Mouse (Mus musculus) neural tube, embryonic 11.5 days (tissue): Measurements from ENCODE around the gene Nrsn2. TPM values are rescaled to one million over a fixed set of nuclear protein-coding genes. Genes with fewer than 3 reads are reported as not detected.

ENCODE experiments used
- ATAC-seq: fragments of 200-750 bp; cut with Nextera tagmentation; 2 replicates; pipeline ENCODE4 v1.8.0; 2017; ENCODE audit warnings: moderate number of reproducible peaks, mild to moderate bottlenecking, moderate TSS enrichment, moderate library complexity; ENCODE audit not compliant: insufficient read depth, low FRiP score, low TSS enrichment
- DNase-seq: peaks from one replicate; pipeline ENCODE4 v3.0.0-alpha.2; 2015; ENCODE audit warnings: low spot score
- H3K27ac ChIP-seq: fragments of 300-500 bp; sonication (generic); 2 replicates; pipeline ENCODE4 v1.5.1; 2014; ENCODE audit warnings: low read depth, mild to moderate bottlenecking, low read length
- H3K27me3 ChIP-seq: fragments of 300-500 bp; sonication (generic); 2 replicates; pipeline ENCODE4 v1.6.1; 2014; ENCODE audit warnings: mild to moderate bottlenecking, low read length, mixed read lengths; ENCODE audit not compliant: control insufficient read depth, insufficient read depth
- H3K36me3 ChIP-seq: fragments of 300-500 bp; sonication (generic); 2 replicates; pipeline ENCODE4 v1.6.1; 2014; ENCODE audit warnings: mild to moderate bottlenecking, low read length, moderate library complexity, mixed read lengths; ENCODE audit not compliant: control insufficient read depth, insufficient read depth
- H3K4me1 ChIP-seq: fragments of 300-500 bp; sonication (generic); 2 replicates; pipeline ENCODE4 v1.6.1; 2014; ENCODE audit warnings: low read length, mixed read lengths; ENCODE audit not compliant: control insufficient read depth, insufficient read depth
- H3K4me2 ChIP-seq: fragments of 300-500 bp; sonication (generic); 2 replicates; pipeline ENCODE4 v1.6.1; 2014; ENCODE audit warnings: low read depth, mild to moderate bottlenecking, moderate library complexity
- H3K4me3 ChIP-seq: fragments of 300-500 bp; sonication (generic); 2 replicates; pipeline ENCODE4 v1.5.1; 2014; ENCODE audit warnings: low read depth, low read length
- H3K9ac ChIP-seq: fragments of 300-500 bp; sonication (generic); 2 replicates; pipeline ENCODE4 v1.6.1; 2014; ENCODE audit warnings: mild to moderate bottlenecking, low read length
- H3K9me3 ChIP-seq: fragments of 300-500 bp; sonication (generic); 2 replicates; pipeline ENCODE4 v1.6.1; 2016; ENCODE audit warnings: low read length; ENCODE audit not compliant: control insufficient read depth
- WGBS: fragments of 180-500 bp; shearing (Covaris S2); extraction: QIAGEN DNeasy Blood & Tissue Kit; methylation state at CpG from one replicate; pipeline ENCODE4 v1.1.7; 2014; 5-methylcytosine and 5-hydroxymethylcytosine counted together
- polyA plus RNA-seq: library from polyadenylated mRNA; unstranded; fragments of >200 nt; fragmentation: Nextera tagmentation; extraction: Ambion mirVana; gene quantifications from 2 replicates; pipeline ENCODE4 v1.2.1, GENCODE M21; 2014

Nrsn2 gene
- polyA plus RNA-seq, 1 experiment from 2014 or later = 7.6 TPM

DNA sequence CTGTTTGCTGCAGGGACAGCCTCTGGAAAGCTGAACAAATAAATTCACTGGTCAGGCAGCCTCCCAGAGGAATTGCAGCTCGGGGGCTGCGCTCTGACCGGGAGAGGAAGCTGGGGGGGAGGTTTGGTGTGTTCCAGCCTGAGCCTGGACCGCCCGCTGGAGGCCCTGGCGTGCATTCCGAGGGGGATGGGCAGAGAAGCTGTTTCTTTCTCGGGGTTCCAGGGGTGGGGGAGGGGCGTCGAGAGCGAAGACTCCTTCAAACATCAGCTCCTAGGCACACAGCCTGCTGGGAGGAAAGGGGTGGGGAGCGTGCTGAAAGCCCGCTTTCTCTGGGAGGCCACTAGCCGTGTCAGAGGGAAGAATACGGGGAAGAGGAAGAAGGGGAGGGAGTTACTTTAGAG, 34.5 kb upstream of the Nrsn2 start:
- DNase-seq (peak; percentile 93), ATAC-seq (peak; percentile 35)
- H3K27me3 ChIP-seq = no peaks in the 10 kb centered on the region
- WGBS = 1% methylated on average over 15 of the region's 15 CpGs
- peaks cover 25% of the 10 kb centered on the region for H3K4me1 ChIP-seq
- peak overlapping the region; percentile 49 for H3K9ac ChIP-seq
- H3K9me3 ChIP-seq = no peaks in the 10 kb centered on the region
- peak overlapping the region; percentile 92 for H3K4me2 ChIP-seq
- H3K4me3 ChIP-seq = peak overlapping the region; percentile 81; the same call in 1 of the 2 replicates
- H3K36me3 ChIP-seq = no peaks in the 10 kb centered on the region
- H3K27ac ChIP-seq = peak overlapping the region; percentile 91

DNA sequence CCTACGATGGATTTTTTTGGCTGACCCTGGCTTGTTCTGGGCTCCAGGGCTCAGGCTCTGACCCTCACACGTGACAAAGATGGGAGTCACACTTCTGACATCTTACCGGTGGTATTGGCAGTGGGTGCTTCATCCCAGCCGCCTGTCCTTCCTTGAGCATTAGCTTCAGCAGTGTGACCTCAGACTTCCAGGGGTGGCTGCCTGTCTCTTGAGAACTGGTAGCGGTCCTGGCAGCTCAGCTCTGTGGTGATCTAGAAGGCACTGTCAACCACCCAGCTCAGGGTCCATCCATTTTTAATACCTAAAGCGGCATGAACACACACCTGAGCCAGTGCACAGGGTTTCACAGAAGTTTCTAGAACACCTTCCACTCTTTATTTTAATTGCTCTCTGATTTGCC, 33.3 kb upstream of the Nrsn2 start:
- Histone ChIP-seq H3K27me3 (no peaks in the 10 kb centered on the region), H3K36me3 (no peaks in the 10 kb centered on the region), H3K9me3 (no peaks in the 10 kb centered on the region), H3K4me3 (no peak overlapping the region), H3K9ac (no peak overlapping the region), H3K4me2 (no peak overlapping the region), H3K27ac (0 out of 2 replicates have a peak overlapping the region, but pooled peaks have one; percentile 91), H3K4me1 (peaks cover 21% of the 10 kb centered on the region)
- 84% methylated on average over 6 of the region's 6 CpGs for WGBS
- ATAC-seq = no peak
- DNase-seq = no peak

DNA sequence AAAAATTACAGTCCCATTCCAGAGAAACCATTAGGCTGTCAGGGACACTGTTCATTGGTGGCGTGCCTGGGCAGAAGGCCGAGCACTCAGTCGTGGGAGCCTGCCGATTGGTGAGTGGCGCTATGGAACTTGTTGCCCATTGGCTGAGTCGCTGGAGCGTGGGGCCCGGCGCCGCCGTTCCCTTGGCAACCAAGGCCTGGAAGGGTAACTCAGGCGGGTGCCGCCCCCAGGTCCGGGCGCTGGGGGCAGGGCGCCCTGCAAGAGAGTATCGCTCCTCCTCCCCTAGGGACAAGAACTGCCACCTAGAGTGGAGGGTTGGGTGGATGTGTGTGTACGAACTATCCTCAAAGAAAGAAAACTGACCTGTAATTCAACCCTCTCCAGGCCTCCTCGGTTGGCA, 29.7 kb upstream of the Nrsn2 start:
- H3K9ac ChIP-seq = no peak overlapping the region

GRCm38 (mm10) chr2:152399122-152399542, 22.7 kb upstream of the Nrsn2 start:
- peak overlapping the region; percentile 100 for H3K27ac ChIP-seq
- no peaks in the 10 kb centered on the region for H3K27me3 ChIP-seq
- no peak for DNase-seq
- ATAC-seq = 0 out of 2 replicates have a peak, but pooled peaks have one; percentile 0
- peaks cover 18% of the 10 kb centered on the region for H3K4me1 ChIP-seq
- H3K4me3 ChIP-seq = peak overlapping the region; percentile 92
- peak overlapping the region; percentile 93 for H3K4me2 ChIP-seq
- 2% methylated on average over 13 of the region's 13 CpGs for WGBS
- peak overlapping the region; percentile 97 for H3K9ac ChIP-seq
- no peaks in the 10 kb centered on the region for H3K36me3 ChIP-seq
- H3K9me3 ChIP-seq = no peaks in the 10 kb centered on the region

More for the DNA sequence above, 29.7 kb upstream of the Nrsn2 start:
- ATAC-seq = peak; percentile 95
- no peaks in the 10 kb centered on the region for H3K9me3 ChIP-seq
- H3K27me3 ChIP-seq = no peaks in the 10 kb centered on the region
- H3K4me3 ChIP-seq = peak overlapping the region; percentile 18; the same call in 1 of the 2 replicates
- peak overlapping the region; percentile 24 for H3K27ac ChIP-seq
- H3K4me1 ChIP-seq = peaks cover 14% of the 10 kb centered on the region
- peak overlapping the region; percentile 47 for H3K4me2 ChIP-seq
- H3K36me3 ChIP-seq = no peaks in the 10 kb centered on the region
- peak; percentile 95 for DNase-seq
- WGBS = under 1% methylated on average over 19 of the region's 19 CpGs

- under 1% methylated on average over 38 of the region's 38 CpGs for WGBS
- H3K4me1 ChIP-seq = peaks cover 22% of the 10 kb centered on the region
- H3K9ac ChIP-seq = peak overlapping the region; percentile 97
- H3K36me3 ChIP-seq = no peaks in the 10 kb centered on the region
- ATAC-seq = peak; percentile 61
- peak overlapping the region; percentile 100 for H3K27ac ChIP-seq
- H3K9me3 ChIP-seq = no peaks in the 10 kb centered on the region
- no peaks in the 10 kb centered on the region for H3K27me3 ChIP-seq
- peak overlapping the region; percentile 93 for H3K4me2 ChIP-seq
- peak; percentile 93 for DNase-seq
- peak overlapping the region; percentile 92 for H3K4me3 ChIP-seq
These were observed 22.3 kb upstream of the Nrsn2 start for GRCm38 (mm10) chr2:152398691-152399090.

- H3K27ac ChIP-seq = peak within 1 kb of the TSS; percentile 100
- no peaks in the 10 kb centered on the region for H3K27me3 ChIP-seq
- ATAC-seq (peak; percentile 65), DNase-seq (peak; percentile 98)
- H3K9ac ChIP-seq = peak within 1 kb of the TSS; percentile 97
- H3K36me3 ChIP-seq = no peaks in the 10 kb centered on the region
- H3K9me3 ChIP-seq = no peaks in the 10 kb centered on the region
- WGBS = 0% methylated on average over 49 of the region's 104 CpGs
- peak within 1 kb of the TSS; percentile 92 for H3K4me3 ChIP-seq
- H3K4me2 ChIP-seq = peak within 1 kb of the TSS; percentile 93
- peaks cover 22% of the 10 kb centered on the region for H3K4me1 ChIP-seq
These were observed 21.4 kb upstream of the Nrsn2 start, which contains the start of gene Sox12 for GRCm38 (mm10) chr2:152397680-152398435. Gene Sox12 (minus strand): TSS chr2:152398063.

- Histone ChIP-seq H3K4me1 (peaks cover 22% of the 10 kb centered on the region), H3K9me3 (no peaks in the 10 kb centered on the region), H3K27ac (peak overlapping the region; percentile 100), H3K4me3 (peak overlapping the region; percentile 92), H3K27me3 (no peaks in the 10 kb centered on the region), H3K9ac (peak overlapping the region; percentile 97), H3K4me2 (peak overlapping the region; percentile 93), H3K36me3 (no peaks in the 10 kb centered on the region)
- WGBS = under 1% methylated on average over 68 of the region's 77 CpGs
- ATAC-seq = peak; percentile 17
- DNase-seq = peak; percentile 85
These were observed 20.7 kb upstream of the Nrsn2 start for GRCm38 (mm10) chr2:152397004-152397589.

- Histone ChIP-seq H3K27ac (peak overlapping the region; percentile 100), H3K36me3 (no peaks in the 10 kb centered on the region), H3K9me3 (no peaks in the 10 kb centered on the region), H3K4me3 (peak overlapping the region; percentile 92), H3K9ac (peak overlapping the region; percentile 97), H3K4me1 (peaks cover 22% of the 10 kb centered on the region), H3K27me3 (no peaks in the 10 kb centered on the region), H3K4me2 (peak overlapping the region; percentile 93)
- DNase-seq (peak; percentile 97), ATAC-seq (peak; percentile 60)
- WGBS = under 1% methylated on average over 42 of the region's 46 CpGs
These were observed 19.9 kb upstream of the Nrsn2 start for GRCm38 (mm10) chr2:152396110-152397003.
